Mouse (Mus musculus) right cerebral cortex, postnatal 14 days (tissue): ENCODE results near the gene Ncor2.

Source experiments
- DNase-seq: peaks from one replicate; pipeline ENCODE4 v3.0.0; 2022

Gene Ncor2

DNA sequence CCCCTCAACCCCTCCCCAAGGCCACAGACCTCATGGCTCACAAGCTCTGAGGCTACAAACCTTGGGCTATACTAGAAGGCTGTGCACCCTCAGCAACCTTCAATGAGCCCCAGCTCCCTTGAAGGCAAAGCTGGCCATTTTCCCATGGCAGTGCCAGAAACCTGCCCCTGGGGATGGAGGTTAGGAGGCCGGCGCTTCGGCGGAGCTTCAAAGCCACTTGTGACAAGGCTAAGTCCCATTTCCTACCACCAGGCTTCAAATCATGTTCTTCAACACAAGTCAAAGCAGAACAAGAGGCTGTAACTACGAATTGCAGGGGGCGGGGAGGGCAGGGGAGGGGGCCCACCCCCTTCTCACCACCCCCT is 122.7 kb downstream of the Ncor2 start:
- no peak for DNase-seq

GRCm38 (mm10) chr5:125055901-125056300 is 123.1 kb downstream of the Ncor2 start:
- DNase-seq, result no peak

DNA sequence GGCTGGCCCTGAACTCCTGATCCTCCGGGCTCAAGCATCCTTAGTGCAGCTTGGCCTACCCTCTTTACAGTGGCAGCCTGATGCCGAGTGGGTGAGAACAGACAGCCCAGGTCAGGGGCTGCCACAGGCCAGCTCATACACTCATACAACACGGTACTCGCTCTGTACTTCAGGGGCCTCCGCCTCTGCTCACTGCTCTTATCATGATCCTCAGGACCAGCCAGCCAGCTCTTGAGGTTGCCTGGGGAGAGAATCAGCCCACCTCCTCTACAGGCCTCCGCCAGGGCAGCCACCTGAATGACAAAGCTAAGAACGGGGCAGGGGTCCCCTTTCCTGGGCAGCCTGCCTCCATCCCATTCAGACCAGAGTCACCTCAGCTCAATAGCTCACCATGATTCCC is 125.4 kb downstream of the Ncor2 start:
- DNase-seq, result no peak

GRCm38 (mm10) chr5:125052603-125053488 is 126.2 kb downstream of the Ncor2 start:
- DNase-seq, result peak; percentile 49

GRCm38 (mm10) chr5:125052237-125052602 is 126.8 kb downstream of the Ncor2 start:
- DNase-seq, result no peak

DNA sequence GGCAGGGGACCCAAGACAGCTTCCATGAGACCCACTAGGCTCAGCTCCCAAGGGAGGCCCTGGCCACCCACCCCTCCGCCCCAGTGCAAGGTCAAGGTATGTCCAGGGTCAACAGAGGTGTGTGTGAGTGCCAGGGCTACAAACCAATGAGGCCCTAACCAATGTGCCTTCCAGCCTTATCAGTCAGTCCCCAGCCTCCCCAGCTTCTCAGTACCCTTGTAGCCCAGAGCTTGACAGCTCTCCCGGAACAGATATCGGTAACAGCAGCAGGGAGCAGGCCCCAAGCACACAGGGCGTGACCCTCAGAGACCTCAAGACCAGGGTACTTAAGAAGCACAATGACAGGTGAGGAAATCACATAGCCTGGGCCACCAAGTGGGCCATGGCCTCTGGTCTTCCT is 129.5 kb downstream of the Ncor2 start:
- DNase-seq, result no peak

DNA sequence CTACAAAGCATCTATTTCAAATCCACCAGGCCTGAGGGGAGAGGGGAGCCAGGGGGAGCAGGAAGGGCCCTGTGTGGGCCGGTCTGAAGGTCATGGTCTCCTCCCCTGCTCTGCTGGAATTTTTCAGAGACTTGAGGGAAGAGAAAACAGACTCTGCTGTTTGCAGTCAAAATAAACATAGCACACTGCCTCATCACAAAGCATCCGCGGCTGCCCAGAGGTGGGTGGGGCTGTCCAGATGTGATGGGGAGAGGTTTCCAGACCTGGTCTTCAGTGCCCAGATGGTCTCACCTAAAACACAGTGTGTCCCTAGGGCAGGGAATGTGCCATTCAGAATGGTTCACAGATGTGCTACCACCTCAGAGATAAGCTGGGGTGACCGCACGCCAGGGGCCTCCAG is 132.6 kb downstream of the Ncor2 start:
- DNase-seq, result no peak

DNA sequence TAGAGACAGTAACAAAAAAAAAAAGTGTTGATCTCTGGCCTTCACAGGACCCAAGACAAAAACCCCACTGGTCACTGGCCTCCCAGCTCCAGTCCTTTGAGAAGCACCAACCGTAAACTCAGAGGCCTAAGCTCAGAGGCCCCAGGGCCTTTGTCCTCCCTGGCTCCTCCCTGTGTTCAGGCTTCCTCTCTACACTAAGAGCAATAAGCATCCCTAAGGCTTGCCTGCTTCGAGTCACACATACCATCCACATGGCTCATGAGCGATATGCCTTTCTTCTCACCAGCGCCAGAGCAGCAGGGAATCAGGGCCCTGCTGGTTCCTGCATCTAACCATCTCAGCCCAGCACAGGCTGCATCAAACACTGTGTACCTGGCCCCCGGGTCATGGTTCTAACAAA is 133.8 kb downstream of the Ncor2 start:
- DNase-seq, result no peak

- DNase-seq, result no peak
Observed at GRCm38 (mm10) chr5:125043448-125043847, 135.6 kb downstream of the Ncor2 start.

DNA sequence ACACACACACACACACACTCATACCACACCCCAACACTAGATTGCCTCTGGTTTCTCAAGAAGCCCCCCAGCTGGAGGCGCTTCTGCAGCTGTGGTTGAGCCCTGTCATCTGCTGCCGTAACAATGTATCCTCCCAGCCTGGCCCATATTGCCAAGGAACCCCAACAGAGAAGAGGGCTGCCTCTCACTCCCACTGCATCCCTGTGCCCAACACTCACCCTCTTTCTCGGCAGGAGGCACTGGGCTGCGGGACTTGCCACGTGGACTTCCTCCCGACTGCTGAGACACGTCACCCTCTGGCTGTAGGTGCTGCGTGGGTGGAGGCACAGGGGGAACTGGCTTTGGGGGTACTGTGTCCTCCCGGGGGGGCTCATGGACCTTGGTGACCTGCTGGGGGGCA is 137.4 kb downstream of the Ncor2 start:
- no peak for DNase-seq

DNA sequence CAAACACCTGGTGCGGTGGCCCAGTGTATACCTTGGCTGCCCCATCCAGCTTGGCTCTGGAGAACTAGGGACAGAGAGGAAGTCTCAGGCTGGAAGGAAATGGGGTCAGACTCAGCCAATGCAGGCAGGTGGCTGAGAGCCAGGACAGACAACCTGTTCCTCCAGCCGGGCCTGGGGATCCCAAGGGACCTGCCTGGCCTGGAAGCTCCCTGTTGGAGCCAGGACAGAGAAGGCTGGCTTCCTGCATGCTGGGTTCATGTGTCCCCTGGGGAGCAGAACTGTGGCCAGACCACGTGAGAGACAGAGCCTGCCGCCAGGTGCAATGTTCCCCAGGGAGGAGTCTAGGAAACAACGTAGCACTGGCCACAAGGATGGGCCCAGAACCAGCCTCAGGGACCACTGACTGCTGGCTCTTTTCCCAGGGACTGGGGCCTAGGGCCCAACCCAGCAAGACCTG is 138.9 kb downstream of the Ncor2 start:
- DNase-seq, result no peak

DNA sequence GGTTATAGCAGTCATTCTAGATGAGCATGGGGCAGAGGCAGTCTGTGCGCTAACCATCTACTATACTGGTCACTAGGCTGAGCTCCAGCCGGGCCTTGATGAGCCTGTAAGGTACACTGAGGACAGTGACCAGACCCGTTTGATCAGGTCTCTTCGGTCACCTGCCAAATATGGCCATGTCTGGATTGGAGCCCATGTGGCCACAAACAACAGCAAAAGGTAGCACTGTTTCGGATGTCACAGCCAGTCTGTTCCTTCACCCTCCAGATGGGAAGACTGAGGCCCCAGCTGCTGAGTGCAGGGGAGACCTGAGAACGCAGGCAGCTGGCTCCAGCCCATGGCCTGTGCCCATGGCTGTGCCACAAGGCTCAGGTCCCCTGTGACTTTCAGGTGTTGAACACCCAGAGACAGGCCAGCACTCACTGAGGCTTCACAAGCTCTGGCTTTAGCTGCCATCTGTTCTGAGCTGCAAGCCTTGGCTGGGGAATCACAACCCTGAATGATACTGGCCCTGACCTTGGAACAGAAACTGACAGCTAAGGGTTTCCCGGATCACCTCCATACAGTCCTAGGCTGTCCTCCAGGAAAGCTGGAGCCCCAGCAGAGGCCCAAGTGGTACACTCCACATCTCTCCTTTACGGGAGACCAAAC is 139.5 kb downstream of the Ncor2 start:
- no peak for DNase-seq

DNA sequence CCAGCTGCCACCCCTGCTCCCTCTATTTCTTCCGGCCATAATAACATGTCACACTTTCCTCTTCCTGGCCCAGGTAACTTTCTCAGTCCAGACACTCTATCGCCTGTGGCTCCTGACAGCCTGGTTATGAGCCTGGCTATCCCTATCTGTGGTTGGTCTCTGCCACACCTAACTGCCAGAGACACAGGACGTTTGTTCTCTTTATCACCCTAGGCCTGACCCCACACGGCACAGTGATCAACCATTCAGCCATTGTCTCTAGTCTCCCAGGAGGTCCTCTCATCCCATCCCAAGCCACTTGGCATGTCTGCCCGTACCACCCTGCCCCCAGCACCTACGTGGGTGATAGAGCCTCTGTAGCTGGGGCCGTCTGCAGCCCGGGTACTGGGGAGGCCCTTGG is 142.5 kb downstream of the Ncor2 start:
- DNase-seq, result no peak

DNA sequence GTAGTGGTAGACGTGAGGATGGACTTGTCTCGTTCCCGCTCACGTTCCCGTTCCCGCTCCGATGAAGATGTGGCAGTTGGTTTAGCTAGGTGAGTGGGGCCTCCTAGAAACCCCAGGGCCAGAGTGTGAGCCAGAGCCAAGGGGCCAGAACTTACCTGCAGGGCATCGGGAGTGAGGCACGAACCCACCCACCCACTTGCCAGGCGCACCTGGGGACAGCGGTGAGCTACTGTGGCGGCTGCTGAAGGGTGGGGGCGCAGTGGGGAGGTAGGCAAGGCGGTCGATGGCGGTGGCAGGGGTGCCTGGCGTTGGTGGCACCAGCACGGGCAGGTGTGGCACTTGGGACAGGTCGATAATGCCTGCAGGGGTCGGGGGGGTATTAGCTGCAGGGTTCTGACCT is 150.1 kb downstream of the Ncor2 start:
- DNase-seq, result no peak

DNA sequence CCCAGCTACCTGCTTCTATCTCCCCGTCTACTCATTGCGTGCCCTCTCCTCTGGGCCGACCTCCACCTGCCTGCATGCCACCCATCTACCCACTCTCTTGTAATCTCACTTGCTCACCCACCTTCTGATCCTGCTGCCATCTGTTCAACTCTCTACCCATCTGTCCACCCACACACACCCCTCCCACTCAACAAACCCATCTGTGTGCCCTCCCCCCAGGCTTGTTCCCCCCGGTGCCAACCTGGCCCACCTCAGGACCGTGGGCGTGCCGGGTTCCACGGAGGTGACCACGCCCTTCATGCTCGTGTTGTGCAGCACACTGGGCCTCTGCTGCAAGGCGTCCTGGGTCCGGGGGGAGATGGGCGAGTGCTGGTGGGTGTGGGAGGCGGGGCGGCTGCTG is 150.6 kb downstream of the Ncor2 start:
- DNase-seq, result no peak

DNA sequence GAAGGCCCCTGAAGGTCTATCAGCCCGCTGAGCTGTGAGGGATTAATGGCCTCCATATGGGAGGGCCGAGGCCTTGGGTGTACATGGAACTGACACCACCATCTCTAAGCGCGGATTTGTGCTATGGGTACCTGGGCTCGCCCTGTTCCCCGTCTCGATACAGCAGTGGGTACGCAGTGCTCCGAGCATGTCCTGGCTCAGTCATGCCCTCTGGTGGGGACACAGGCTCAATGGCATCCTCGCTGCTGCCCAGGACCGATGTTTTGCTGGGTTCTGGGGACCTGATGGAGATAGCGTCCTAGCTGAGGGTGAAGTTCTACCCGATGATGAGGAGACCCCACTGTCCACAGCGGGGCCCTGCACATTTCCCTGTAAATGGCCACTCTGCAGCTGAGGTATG is 155.0 kb downstream of the Ncor2 start:
- DNase-seq, result peak; percentile 61

DNA sequence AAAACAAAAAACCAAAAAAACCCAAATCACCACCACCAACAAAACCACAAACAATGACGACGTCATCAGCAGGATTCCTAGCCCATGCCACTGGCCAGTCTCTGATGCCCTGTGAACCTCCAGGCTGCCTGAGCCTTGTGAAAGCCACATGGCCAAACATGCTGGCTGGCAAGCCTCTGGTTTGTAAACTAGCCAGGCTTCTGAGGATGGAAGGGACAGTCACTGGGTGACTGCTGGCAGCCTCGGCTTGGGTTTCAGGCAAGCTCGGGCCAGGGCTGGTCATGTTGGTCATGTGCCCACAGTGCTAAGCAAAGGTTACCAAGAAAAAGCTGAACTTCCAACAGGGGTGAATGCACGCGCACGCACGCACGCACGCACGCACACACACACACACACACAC is 157.7 kb downstream of the Ncor2 start:
- no peak for DNase-seq

DNA sequence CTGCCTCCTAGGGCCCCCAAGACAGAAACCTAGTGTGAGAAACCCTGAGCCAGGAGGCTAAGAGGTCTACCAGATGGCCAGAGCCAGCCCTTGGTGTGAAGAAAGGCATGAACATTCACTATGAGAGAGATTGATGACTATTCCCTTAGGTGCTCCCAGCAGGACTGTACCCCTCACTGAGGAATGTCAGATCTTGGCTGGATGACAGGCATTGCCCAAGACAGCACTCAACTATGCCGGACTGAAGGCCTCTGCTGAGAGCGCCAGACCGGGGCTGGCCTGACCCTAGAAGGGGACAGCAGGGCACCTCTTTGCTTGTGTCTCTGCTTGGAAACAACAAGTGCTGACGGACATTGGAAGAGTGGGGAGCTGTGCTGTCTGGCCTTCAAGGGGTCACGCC is 159.9 kb downstream of the Ncor2 start:
- no peak for DNase-seq

DNA sequence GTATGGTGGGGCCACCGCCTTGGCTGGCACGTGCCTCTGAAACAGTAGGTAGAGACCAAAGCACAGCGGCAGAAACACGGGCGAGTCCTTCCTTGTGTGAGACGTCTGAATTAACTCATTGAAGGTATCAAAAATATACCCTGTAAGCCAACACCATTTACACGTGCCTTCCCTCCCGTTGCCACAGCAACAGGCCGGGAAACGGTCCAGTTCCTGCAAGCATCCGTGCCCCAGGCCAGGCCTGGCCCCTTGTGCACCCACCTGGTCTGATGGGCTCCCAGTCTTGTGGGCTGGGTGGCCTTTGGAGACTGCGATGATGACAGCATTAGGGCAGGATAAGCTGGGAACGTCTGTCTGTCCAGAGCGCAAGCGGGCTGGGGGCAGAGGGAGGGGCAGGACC is 161.7 kb downstream of the Ncor2 start:
- peak; percentile 61 for DNase-seq

GRCm38 (mm10) chr5:125016421-125017242 is 162.4 kb downstream of the Ncor2 start:
- no peak for DNase-seq

DNA sequence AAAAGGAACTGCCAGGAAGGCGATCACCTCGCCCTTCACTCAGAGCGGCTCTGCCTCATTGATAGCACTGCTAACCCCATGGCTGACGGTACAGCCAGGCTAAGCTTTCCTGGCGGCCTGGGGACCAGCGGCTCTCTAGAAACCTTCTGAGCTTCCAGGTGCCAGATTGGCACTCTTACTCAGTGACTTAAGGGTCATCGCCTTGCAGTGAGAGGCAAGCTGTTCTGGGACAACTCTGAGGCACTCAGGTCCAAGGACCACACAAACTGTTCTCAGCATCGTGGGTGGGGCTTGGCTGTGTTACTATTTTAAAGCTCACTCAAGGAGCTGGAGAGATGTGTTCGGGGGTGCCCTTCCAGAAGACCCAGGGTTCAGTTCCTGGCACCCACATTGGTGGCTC is 163.4 kb downstream of the Ncor2 start:
- no peak for DNase-seq

GRCm38 (mm10) chr5:125015066-125015465 is 164.0 kb downstream of the Ncor2 start:
- DNase-seq, result no peak

- DNase-seq, result peak; percentile 73
Observed at GRCm38 (mm10) chr5:125014497-125014896, 164.5 kb downstream of the Ncor2 start.

DNA sequence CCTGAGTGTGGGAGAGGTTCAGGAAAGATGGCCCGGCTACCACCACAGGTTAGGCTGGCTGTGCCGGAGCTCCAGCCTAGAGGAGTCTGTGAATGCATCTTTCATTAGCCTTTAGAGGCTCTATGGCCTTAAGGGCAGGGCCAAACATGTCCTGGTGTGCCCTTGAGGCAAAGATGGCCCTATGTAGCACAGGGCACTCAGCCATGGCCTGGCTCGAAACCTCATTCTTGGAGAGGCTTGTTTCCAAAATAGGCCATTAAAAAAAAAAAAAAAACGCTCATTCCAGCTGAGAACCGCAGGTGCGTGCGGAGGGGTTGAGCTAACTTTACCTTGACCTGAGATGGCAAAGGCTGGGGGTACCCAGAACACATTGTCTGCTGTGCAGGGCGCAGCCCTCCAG is 167.4 kb downstream of the Ncor2 start:
- no peak for DNase-seq
